Comparison of ENCODE assay signal across 8 mouse cellular contexts in the genomic region with DNA sequence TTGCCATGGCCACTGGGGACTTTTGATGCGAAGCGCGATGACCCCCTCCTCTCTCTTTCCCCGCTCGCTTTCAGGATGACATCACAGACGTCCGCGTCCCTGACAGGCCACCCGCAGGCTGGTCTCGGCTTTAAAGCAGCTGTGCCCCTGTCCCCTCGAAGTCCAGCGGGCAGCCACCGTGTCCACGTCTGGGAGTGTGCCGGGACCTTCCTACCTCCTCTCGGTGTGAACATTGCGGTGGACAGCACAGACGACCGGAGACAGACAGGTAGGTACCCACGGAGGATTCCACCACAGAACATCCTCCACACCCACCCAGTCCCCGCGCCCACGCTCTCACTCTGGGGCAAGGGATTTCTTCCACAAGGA. TPM values are rescaled to one million over a fixed set of nuclear protein-coding genes. Genes with fewer than 3 reads are reported as not detected.
DNase-seq lines count a peak whose midpoint lies in the region; ATAC-seq and TF ChIP-seq lines count a peak whose summit lies in the region.

No protein-coding gene starts in this region.

- H3K9ac ChIP-seq in liver, embryonic 12.5 days, result no peak overlapping the region
- no peak overlapping the region for H3K9ac ChIP-seq in liver, postnatal 0 days (replicated peaks)
- peak overlapping the region; percentile 81 for H3K9ac ChIP-seq in hindbrain, embryonic 13.5 days
- peak overlapping the region; percentile 87 for H3K9ac ChIP-seq in midbrain, embryonic 13.5 days (replicated peaks)

- TF ChIP-seq EP300 in liver, postnatal 0 days (IDR thresholded peaks at IDR 0.05; ENCODE audit: low read depth), result no peak

- H3K4me3 ChIP-seq in liver, embryonic 12.5 days, result no peak overlapping the region
- no peak overlapping the region for H3K4me3 ChIP-seq in liver, postnatal 0 days (ENCODE audit: low read depth, low read length)
- H3K4me3 ChIP-seq in hindbrain, embryonic 13.5 days, result peak overlapping the region; percentile 67
- peak overlapping the region; percentile 73 for H3K4me3 ChIP-seq in midbrain, embryonic 13.5 days (replicated peaks)

- peak overlapping the region; percentile 18; the same call in 1 of the 2 replicates for H3K4me2 ChIP-seq in liver, embryonic 12.5 days
- H3K4me2 ChIP-seq in liver, postnatal 0 days (ENCODE audit: low read depth, low read length), result no peak overlapping the region
- H3K4me2 ChIP-seq in hindbrain, embryonic 13.5 days, result peak overlapping the region; percentile 75
- H3K4me2 ChIP-seq in midbrain, embryonic 13.5 days (replicated peaks), result peak overlapping the region; percentile 77

- H3K4me1 ChIP-seq in liver, embryonic 12.5 days, result no peaks in the 10 kb centered on the region
- no peaks in the 10 kb centered on the region for H3K4me1 ChIP-seq in liver, postnatal 0 days (ENCODE audit: insufficient read depth)
- peaks cover 59% of the 10 kb centered on the region for H3K4me1 ChIP-seq in hindbrain, embryonic 13.5 days (replicated peaks)
- H3K4me1 ChIP-seq in midbrain, embryonic 13.5 days (replicated peaks), result peaks cover 53% of the 10 kb centered on the region

- no peaks in the 10 kb centered on the region for H3K36me3 ChIP-seq in liver, embryonic 12.5 days
- no peaks in the 10 kb centered on the region for H3K36me3 ChIP-seq in liver, postnatal 0 days (replicated peaks; ENCODE audit: insufficient read depth, low read length)
- no peaks in the 10 kb centered on the region for H3K36me3 ChIP-seq in hindbrain, embryonic 13.5 days
- H3K36me3 ChIP-seq in midbrain, embryonic 13.5 days, result no peaks in the 10 kb centered on the region

- no peak overlapping the region for H3K27ac ChIP-seq in liver, embryonic 12.5 days
- H3K27ac ChIP-seq in liver, postnatal 0 days (ENCODE audit: low read depth), result no peak overlapping the region
- peak overlapping the region; percentile 91 for H3K27ac ChIP-seq in hindbrain, embryonic 13.5 days
- peak overlapping the region; percentile 92 for H3K27ac ChIP-seq in midbrain, embryonic 13.5 days

- peaks cover 92% of the 10 kb centered on the region for H3K27me3 ChIP-seq in liver, embryonic 12.5 days (replicated peaks)
- H3K27me3 ChIP-seq in liver, postnatal 0 days (ENCODE audit: insufficient read depth, low read length), result peaks cover 51% of the 10 kb centered on the region
- no peaks in the 10 kb centered on the region; the same call in 1 of the 2 replicates for H3K27me3 ChIP-seq in hindbrain, embryonic 13.5 days
- H3K27me3 ChIP-seq in midbrain, embryonic 13.5 days, result no peaks in the 10 kb centered on the region

- TF ChIP-seq CTCF in liver, postnatal 0 days (IDR thresholded peaks at IDR 0.05; ENCODE audit: low read depth), result no peak

- H3K9me3 ChIP-seq in liver, embryonic 12.5 days (replicated peaks), result no peaks in the 10 kb centered on the region
- no peaks in the 10 kb centered on the region for H3K9me3 ChIP-seq in liver, postnatal 0 days (ENCODE audit: low read length)
- no peaks in the 10 kb centered on the region for H3K9me3 ChIP-seq in hindbrain, embryonic 13.5 days
- H3K9me3 ChIP-seq in midbrain, embryonic 13.5 days, result no peaks in the 10 kb centered on the region

- peak; percentile 59 to 70 for DNase-seq in adrenal gland, adult (ENCODE audit: inconsistent age in 2 of 2, low spot score in 1 of 2)
- no peak for DNase-seq in adrenal gland, adult 18-20 months (ENCODE audit: low spot score in 2 of 2)
- no peak for DNase-seq in liver, postnatal 0 days
- no peak for DNase-seq in yolk sac, embryonic 10.5 days (ENCODE audit: low spot score)
- DNase-seq in kidney, postnatal 10 days, result no peak

- 7% methylated on average over 23 of the region's 23 CpGs for WGBS in liver, embryonic 12.5 days (ENCODE audit: insufficient replicate concordance)
- 4% methylated on average over 23 of the region's 23 CpGs for WGBS in liver, postnatal 0 days (ENCODE audit: insufficient replicate concordance)
- WGBS in hindbrain, embryonic 13.5 days, result 2% methylated on average over 23 of the region's 23 CpGs
- under 1% methylated on average over 22 of the region's 23 CpGs for WGBS in midbrain, embryonic 13.5 days

- ATAC-seq in liver, embryonic 12.5 days, result no peak
- no peak for ATAC-seq in liver, postnatal 0 days
- peak; percentile 78 for ATAC-seq in hindbrain, embryonic 13.5 days (ENCODE audit: low FRiP score)
- peak; percentile 77 for ATAC-seq in midbrain, embryonic 13.5 days

RNA-seq across cellular contexts. Expression of gene Aen, which starts 13.2 kb away (rescaled TPM):
- total RNA-seq in adrenal gland, adult 18-20 months (2021), result 10 to 100 TPM; 45.7 to 52.2 TPM
- polyA plus RNA-seq in liver, embryonic 12.5 days (2016; fragmentation: Nextera tagmentation; extraction: Ambion mirVana), result 36.5 and 38.3 TPM in 2 replicates
- 15.1 and 15.9 TPM in 2 replicates for polyA plus RNA-seq in liver, postnatal 0 days (2015; fragmentation: Nextera tagmentation; extraction: Ambion mirVana)
- polyA plus RNA-seq in hindbrain, embryonic 13.5 days (2015; fragmentation: Nextera tagmentation; extraction: Ambion mirVana), result 47.0 and 50.3 TPM in 2 replicates
- polyA plus RNA-seq in midbrain, embryonic 13.5 days (2015; fragmentation: Nextera tagmentation; extraction: Ambion mirVana), result 47.0 and 49.9 TPM in 2 replicates

RNA-seq across cellular contexts. Expression of gene Isg20, which starts 30.8 kb away (rescaled TPM):
- 10 to 100 TPM in 1 of 2 experiments, 1 to 10 TPM in 1; 5.4 to 12.2 TPM for total RNA-seq in adrenal gland, adult 18-20 months (2021)
- polyA plus RNA-seq in liver, embryonic 12.5 days (2016; fragmentation: Nextera tagmentation; extraction: Ambion mirVana), result 7.7 and 9.2 TPM in 2 replicates
- 108 and 111 TPM in 2 replicates for polyA plus RNA-seq in liver, postnatal 0 days (2015; fragmentation: Nextera tagmentation; extraction: Ambion mirVana)
- 0.40 and 0.42 TPM in 2 replicates for polyA plus RNA-seq in hindbrain, embryonic 13.5 days (2015; fragmentation: Nextera tagmentation; extraction: Ambion mirVana)
- 0.21 and 0.40 TPM in 2 replicates for polyA plus RNA-seq in midbrain, embryonic 13.5 days (2015; fragmentation: Nextera tagmentation; extraction: Ambion mirVana)

RNA-seq across cellular contexts. Expression of gene Det1, which starts 35.4 kb away (rescaled TPM):
- total RNA-seq in adrenal gland, adult 18-20 months (2021), result 10 to 100 TPM; 10.5 to 11.8 TPM
- 13.6 and 13.7 TPM in 2 replicates for polyA plus RNA-seq in liver, embryonic 12.5 days (2016; fragmentation: Nextera tagmentation; extraction: Ambion mirVana)
- 7.9 and 8.1 TPM in 2 replicates for polyA plus RNA-seq in liver, postnatal 0 days (2015; fragmentation: Nextera tagmentation; extraction: Ambion mirVana)
- polyA plus RNA-seq in hindbrain, embryonic 13.5 days (2015; fragmentation: Nextera tagmentation; extraction: Ambion mirVana), result 15.5 and 18.5 TPM in 2 replicates
- 17.7 and 18.1 TPM in 2 replicates for polyA plus RNA-seq in midbrain, embryonic 13.5 days (2015; fragmentation: Nextera tagmentation; extraction: Ambion mirVana)

Comparison
In these comparisons a context has a peak if more than half of its experiments do, and no peak if none do; other contexts are left out.
1. DNase-seq: peak in adrenal gland, adult (2 of 2); none in adrenal gland, adult 18-20 months (0 of 2), liver, postnatal 0 days (single experiment), yolk sac, embryonic 10.5 days (single experiment) and kidney, postnatal 10 days (single experiment).
2. RNA of gene Isg20, which starts 30.8 kb away (polyA plus RNA-seq): 108 to 111 TPM in liver, postnatal 0 days; 7.7 to 9.2 TPM in liver, embryonic 12.5 days, 0.40 to 0.42 TPM in hindbrain, embryonic 13.5 days and 0.21 to 0.40 TPM in midbrain, embryonic 13.5 days; every median in the first group is over 10 times any median in the second.
3. ATAC-seq: peak in hindbrain, embryonic 13.5 days (single experiment) and midbrain, embryonic 13.5 days (single experiment); none in liver, embryonic 12.5 days (single experiment) and liver, postnatal 0 days (single experiment).
4. H3K27ac ChIP-seq: peak in hindbrain, embryonic 13.5 days (single experiment) and midbrain, embryonic 13.5 days (single experiment); none in liver, embryonic 12.5 days (single experiment) and liver, postnatal 0 days (single experiment).
5. H3K4me3 ChIP-seq: peak in hindbrain, embryonic 13.5 days (single experiment) and midbrain, embryonic 13.5 days (single experiment); none in liver, embryonic 12.5 days (single experiment) and liver, postnatal 0 days (single experiment).
6. H3K9ac ChIP-seq: peak in hindbrain, embryonic 13.5 days (single experiment) and midbrain, embryonic 13.5 days (single experiment); none in liver, embryonic 12.5 days (single experiment) and liver, postnatal 0 days (single experiment).